Mouse (Mus musculus) thymus, postnatal 0 days (tissue): ENCODE results near the gene Hcfc1r1. TPM values are rescaled to one million over a fixed set of nuclear protein-coding genes. Genes with fewer than 3 reads are reported as not detected.
A peak's percentile ranks its signal among the peaks of the same experiment; 100 is the strongest.

Source experiments
- DNase-seq: peaks from one replicate; pipeline ENCODE4 v3.0.0-alpha.2; 2015; ENCODE audit warnings: low spot score
- polyA plus RNA-seq: library from polyadenylated mRNA; unstranded; fragments of >200 nt; fragmentation: Nextera tagmentation; extraction: Ambion mirVana; gene quantifications from 2 replicates; pipeline ENCODE4 v1.2.1, GENCODE M21; 2015

The Hcfc1r1 gene
- polyA plus RNA-seq, result 62.0 and 70.7 TPM in 2 replicates

GRCm38 (mm10) chr17:23673424-23674073 is at the start of gene Hcfc1r1, which contains the start of gene Thoc6:
Hcfc1r1 (plus strand) TSS chr17:23673596.
Thoc6 (minus strand) TSS chr17:23673882.
- peak; percentile 96 for DNase-seq

- DNase-seq, result no peak
These were observed 45.6 kb upstream of the Hcfc1r1 start for GRCm38 (mm10) chr17:23627813-23628212.

- peak; percentile 69 for DNase-seq
These were observed 43.0 kb upstream of the Hcfc1r1 start for GRCm38 (mm10) chr17:23630195-23631020.

GRCm38 (mm10) chr17:23631241-23631640 is 42.2 kb upstream of the Hcfc1r1 start:
- DNase-seq, result no peak

- no peak for DNase-seq
These were observed 28.5 kb upstream of the Hcfc1r1 start, which contains the start of gene Mmp25 for GRCm38 (mm10) chr17:23644613-23645495. Mmp25 (minus strand) TSS chr17:23645277.

GRCm38 (mm10) chr17:23645894-23646293 is 27.5 kb upstream of the Hcfc1r1 start:
- DNase-seq, result no peak

- DNase-seq, result no peak
These were observed 22.0 kb upstream of the Hcfc1r1 start for GRCm38 (mm10) chr17:23651363-23651762.

- no peak for DNase-seq
These were observed 20.1 kb upstream of the Hcfc1r1 start for GRCm38 (mm10) chr17:23653324-23653723.

GRCm38 (mm10) chr17:23654001-23654400 is 19.4 kb upstream of the Hcfc1r1 start:
- no peak for DNase-seq

GRCm38 (mm10) chr17:23654410-23654809 is 19.0 kb upstream of the Hcfc1r1 start:
- DNase-seq, result no peak

- DNase-seq, result no peak
These were observed 14.9 kb upstream of the Hcfc1r1 start for GRCm38 (mm10) chr17:23658450-23658849.

GRCm38 (mm10) chr17:23660117-23660875 is 13.1 kb upstream of the Hcfc1r1 start, which contains the start of gene Bicdl2:
Bicdl2 (plus strand) TSS chr17:23660506.
- DNase-seq, result peak; percentile 26

GRCm38 (mm10) chr17:23660876-23661200 is 12.6 kb upstream of the Hcfc1r1 start:
- DNase-seq, result no peak

GRCm38 (mm10) chr17:23661526-23661925 is 11.9 kb upstream of the Hcfc1r1 start:
- peak; percentile 30 for DNase-seq

- DNase-seq, result peak; percentile 71
These were observed 8.8 kb upstream of the Hcfc1r1 start for GRCm38 (mm10) chr17:23664556-23665021.

- no peak for DNase-seq
These were observed 7.9 kb upstream of the Hcfc1r1 start for GRCm38 (mm10) chr17:23665511-23665910.

GRCm38 (mm10) chr17:23670516-23671074 is 2.8 kb upstream of the Hcfc1r1 start:
- no peak for DNase-seq

- no peak for DNase-seq
These were observed 1.9 kb upstream of the Hcfc1r1 start for GRCm38 (mm10) chr17:23671519-23671918.

GRCm38 (mm10) chr17:23672761-23673160 is 635 bp upstream of the Hcfc1r1 start:
- DNase-seq, result no peak

GRCm38 (mm10) chr17:23674271-23674952 is 1.0 kb downstream of the Hcfc1r1 start:
- DNase-seq, result no peak
